Mouse (Mus musculus) liver, embryonic 14.5 days (tissue): Measurements from ENCODE around the gene Slit1. TPM values are rescaled to one million over a fixed set of nuclear protein-coding genes. Genes with fewer than 3 reads are reported as not detected.

Experiments used
- ATAC-seq: fragments of 200-750 bp; cut with Nextera tagmentation; 2 replicates; pipeline ENCODE4 v1.8.0; 2017; ENCODE audit warnings: moderate number of reproducible peaks, mild to moderate bottlenecking, moderate library complexity; ENCODE audit not compliant: insufficient read depth
- DNase-seq, 3 experiments: peaks; one replicate each; pipeline ENCODE4 v3.0.0-alpha.2; 2012 to 2013; ENCODE audit warnings: low read depth in 3 of 3, low spot score in 3 of 3
- H3K27ac ChIP-seq: fragments of 300-500 bp; sonication (generic); 2 replicates; pipeline ENCODE4 v1.5.1; 2014; ENCODE audit warnings: moderate library complexity, mild to moderate bottlenecking, control low read depth, inconsistent platforms
- H3K27me3 ChIP-seq: fragments of 300-500 bp; sonication (generic); 2 replicates; pipeline ENCODE4 v1.6.1; 2014; ENCODE audit warnings: mild to moderate bottlenecking, low read length, moderate library complexity; ENCODE audit not compliant: control insufficient read depth, insufficient read depth
- H3K36me3 ChIP-seq: fragments of 300-500 bp; sonication (generic); replicated peaks from 2 replicates; pipeline ENCODE4 v1.6.1; 2014; ENCODE audit warnings: low read depth; ENCODE audit not compliant: control insufficient read depth, insufficient read depth
- H3K4me1 ChIP-seq, 2 experiments: fragments of 200-500 bp in 1 of 2; fragments of 300-500 bp in 1 of 2; sonication (generic) in 1 of 2; replicated peaks; 2 replicates each; pipeline ENCODE4 v1.6.1; 2012 to 2014; ENCODE audit warnings: antibody characterized with exemption in 1 of 2, inconsistent platforms in 1 of 2, low read length in 1 of 2; ENCODE audit not compliant: control insufficient read depth in 2 of 2, insufficient read depth in 2 of 2
- H3K4me2 ChIP-seq: fragments of 300-500 bp; sonication (generic); 2 replicates; pipeline ENCODE4 v1.6.1; 2014; ENCODE audit warnings: low read depth, mild to moderate bottlenecking, control low read depth, moderate library complexity
- H3K4me3 ChIP-seq, 2 experiments: fragments of 200-500 bp in 1 of 2; fragments of 300-500 bp in 1 of 2; sonication (generic) in 1 of 2; 2 replicates each; pipeline ENCODE4 v1.5.1; 2012 to 2014; ENCODE audit warnings: low read depth in 2 of 2, low read length in 2 of 2, mild to moderate bottlenecking in 2 of 2, control low read depth in 1 of 2, inconsistent platforms in 1 of 2, moderate library complexity in 1 of 2; ENCODE audit not compliant: insufficient read depth in 1 of 2
- H3K9ac ChIP-seq: fragments of 300-500 bp; sonication (generic); replicated peaks from 2 replicates; pipeline ENCODE4 v1.6.1; 2014; ENCODE audit warnings: mild to moderate bottlenecking, control low read depth, moderate library complexity
- H3K9me3 ChIP-seq: fragments of 300-500 bp; sonication (generic); 2 replicates; pipeline ENCODE4 v1.6.1; 2016; ENCODE audit warnings: low read length, mixed read lengths; ENCODE audit not compliant: control insufficient read depth
- CTCF ChIP-seq: IDR thresholded peaks from 2 replicates; pipeline ENCODE4 v1.5.1; 2016; ENCODE audit warnings: antibody characterized with exemption, low read depth, control low read depth
- EP300 ChIP-seq: IDR thresholded peaks from 2 replicates; pipeline ENCODE4 v1.6.1; 2016; ENCODE audit warnings: antibody characterized with exemption, low read depth
- WGBS: fragments of 180-500 bp; shearing (Covaris S2); extraction: QIAGEN DNeasy Blood & Tissue Kit; methylation state at CpG from one replicate; pipeline ENCODE4 v1.1.7; 2014; ENCODE audit not compliant: insufficient replicate concordance; 5-methylcytosine and 5-hydroxymethylcytosine counted together
- polyA plus RNA-seq, 2 experiments: library from polyadenylated mRNA; depleted of rRNA in 1 of 2; stranded (reverse) in 1 of 2; unstranded in 1 of 2; fragments of >200 nt; fragmentation: Nextera tagmentation in 1 of 2; extraction: Ambion mirVana in 1 of 2; gene quantifications; 2 replicates each; pipeline versions ENCODE4 v1.2.1 to v1.2.3; 2012 to 2014

Slit1 gene
- polyA plus RNA-seq, 2 experiments, result 0.10 TPM; not detected in 1

DNA sequence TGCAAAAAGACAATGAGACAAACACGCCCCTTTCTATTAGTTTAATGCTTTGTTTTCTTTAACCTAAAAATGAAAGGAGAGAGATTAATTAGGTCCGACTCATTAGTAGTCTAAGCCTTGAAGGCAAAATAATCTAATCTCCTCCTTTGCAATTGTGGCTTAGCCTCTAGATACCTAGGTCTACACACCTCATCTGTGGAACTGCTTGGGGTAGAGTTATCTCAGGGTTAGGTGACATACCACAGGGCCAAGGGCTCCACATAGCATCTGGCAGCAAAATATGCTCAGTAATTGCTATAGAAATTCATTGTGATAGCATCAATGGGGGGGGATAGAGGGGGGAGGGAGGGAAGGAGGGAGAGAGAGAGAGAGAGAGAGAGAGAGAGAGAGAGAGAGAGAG, 18.0 kb downstream of the Slit1 start:
- Histone ChIP-seq H3K9ac (no peak overlapping the region), H3K36me3 (no peaks in the 10 kb centered on the region), H3K4me1 (no peaks in the 10 kb centered on the region), H3K4me2 (no peak overlapping the region), H3K9me3 (no peaks in the 10 kb centered on the region), H3K27me3 (no peaks in the 10 kb centered on the region), H3K4me3 (no peak overlapping the region), H3K27ac (no peak overlapping the region)
- TF ChIP-seq EP300 (no peak), CTCF (no peak)
- DNase-seq (no peak), ATAC-seq (no peak)
- 46% methylated on average over 2 of the region's 2 CpGs for WGBS

GRCm38 (mm10) chr19:41724831-41725470, 18.5 kb downstream of the Slit1 start:
- DNase-seq (no peak), ATAC-seq (no peak)
- Histone ChIP-seq H3K4me3 (no peak overlapping the region), H3K9me3 (no peaks in the 10 kb centered on the region), H3K9ac (no peak overlapping the region), H3K27ac (no peak overlapping the region), H3K4me2 (no peak overlapping the region), H3K27me3 (no peaks in the 10 kb centered on the region), H3K36me3 (no peaks in the 10 kb centered on the region), H3K4me1 (no peaks in the 10 kb centered on the region)
- TF ChIP-seq EP300 (no peak), CTCF (no peak)
- 34% methylated on average over 9 of the region's 9 CpGs for WGBS

DNA sequence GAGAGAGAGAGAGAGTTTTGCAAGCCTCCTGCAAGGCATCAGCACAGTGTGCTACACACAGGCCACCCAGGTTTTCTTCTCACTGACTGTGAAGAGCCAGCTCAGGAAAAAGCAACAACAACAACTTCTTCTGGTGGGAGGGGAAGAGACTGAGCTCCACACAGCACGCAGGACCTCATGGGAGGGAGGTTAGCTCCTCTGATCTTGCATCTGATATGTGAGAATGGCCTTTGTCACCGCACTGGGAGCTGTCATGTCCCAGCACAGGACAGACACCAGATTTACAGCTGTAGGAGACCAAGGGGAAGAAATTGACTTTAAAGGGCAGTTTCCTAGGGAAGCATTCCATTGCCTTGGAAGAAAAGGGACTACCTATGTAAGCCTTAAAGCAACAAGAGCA, 20.1 kb downstream of the Slit1 start:
- Histone ChIP-seq H3K4me3 (no peak overlapping the region), H3K36me3 (no peaks in the 10 kb centered on the region), H3K4me2 (no peak overlapping the region), H3K27me3 (no peaks in the 10 kb centered on the region), H3K9ac (no peak overlapping the region), H3K9me3 (no peaks in the 10 kb centered on the region), H3K27ac (no peak overlapping the region), H3K4me1 (no peaks in the 10 kb centered on the region)
- TF ChIP-seq EP300 (no peak), CTCF (no peak)
- no peak for ATAC-seq
- 16% methylated on average over 2 of the region's 2 CpGs for WGBS
- DNase-seq, result no peak

- WGBS, result 54% methylated on average over 8 of the region's 8 CpGs
- H3K27me3 ChIP-seq, result no peaks in the 10 kb centered on the region
- H3K27ac ChIP-seq, result no peak overlapping the region
- H3K4me1 ChIP-seq, result no peaks in the 10 kb centered on the region
- no peak for TF ChIP-seq EP300
- TF ChIP-seq CTCF, result no peak
- ATAC-seq, result no peak
- H3K4me3 ChIP-seq, result no peak overlapping the region
- H3K36me3 ChIP-seq, result no peaks in the 10 kb centered on the region
- H3K9ac ChIP-seq, result no peak overlapping the region
- H3K4me2 ChIP-seq, result no peak overlapping the region
- no peak for DNase-seq
- H3K9me3 ChIP-seq, result no peaks in the 10 kb centered on the region
These were observed 24.0 kb downstream of the Slit1 start for GRCm38 (mm10) chr19:41719436-41719835.

DNA sequence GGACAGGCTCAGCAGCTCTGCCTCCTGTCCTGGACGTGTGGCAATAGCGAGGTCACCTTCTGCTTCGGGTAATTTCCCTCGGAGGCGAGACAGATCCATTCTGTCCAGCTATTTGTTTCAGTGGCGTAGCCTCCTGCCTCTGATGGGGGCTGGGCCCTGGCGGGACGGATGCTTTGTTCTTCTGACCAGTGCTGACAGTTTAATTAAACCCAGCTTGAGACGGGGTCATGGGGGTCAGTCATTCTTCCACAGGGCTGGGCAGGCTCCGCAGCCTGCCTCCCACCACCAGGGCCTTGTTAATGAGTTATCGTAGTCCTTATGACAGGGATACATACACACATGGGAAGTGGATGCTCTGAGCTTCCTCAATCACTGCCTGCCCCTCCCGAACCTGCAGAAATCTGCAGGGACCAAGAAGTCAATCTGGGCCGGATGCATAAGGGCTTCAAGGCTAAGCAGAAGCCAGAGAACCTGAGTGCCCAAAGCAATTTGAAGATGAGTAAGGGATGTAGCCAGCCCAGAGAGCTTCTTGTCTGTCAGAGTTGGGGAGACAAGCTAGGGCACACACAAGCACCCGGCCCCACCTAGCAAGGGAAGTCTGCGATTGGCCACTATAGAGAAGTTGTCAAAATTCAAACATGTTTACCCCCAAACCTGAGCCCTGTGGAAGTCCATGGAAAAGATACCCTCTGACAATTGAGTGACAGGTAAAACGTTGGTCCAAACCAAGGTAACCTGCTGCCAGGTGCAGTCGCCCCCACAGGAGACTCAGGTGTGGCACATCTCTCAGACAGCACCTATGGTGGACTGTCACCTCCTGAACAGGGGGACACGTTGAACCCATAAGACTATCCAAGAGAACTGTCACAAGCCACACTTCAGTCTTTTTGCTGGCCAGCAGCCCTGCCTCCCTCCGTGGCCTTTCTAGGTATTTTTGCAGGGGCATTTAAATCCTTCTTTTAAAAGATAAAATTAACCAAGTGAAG, 26.9 kb downstream of the Slit1 start:
- Histone ChIP-seq H3K9me3 (no peaks in the 10 kb centered on the region), H3K27ac (no peak overlapping the region), H3K4me2 (no peak overlapping the region), H3K4me3 (no peak overlapping the region), H3K27me3 (no peaks in the 10 kb centered on the region), H3K36me3 (no peaks in the 10 kb centered on the region), H3K9ac (no peak overlapping the region), H3K4me1 (no peaks in the 10 kb centered on the region)
- no peak for TF ChIP-seq CTCF
- no peak for TF ChIP-seq EP300
- DNase-seq (no peak), ATAC-seq (no peak)
- 36% methylated on average over 19 of the region's 19 CpGs for WGBS
